Mouse (Mus musculus): ENCODE data around the gene Apela. TPM values are rescaled to one million over a fixed set of nuclear protein-coding genes. Genes with fewer than 3 reads are reported as not detected.
"Not testable (repeated sequence)": the region's sequence is repeated elsewhere in the genome, so short reads cannot be mapped to it uniquely, and the experiment has no call there.

The Apela gene
- polyA plus RNA-seq, 1 experiment from 2014 or later: 3.6 TPM

DNA sequence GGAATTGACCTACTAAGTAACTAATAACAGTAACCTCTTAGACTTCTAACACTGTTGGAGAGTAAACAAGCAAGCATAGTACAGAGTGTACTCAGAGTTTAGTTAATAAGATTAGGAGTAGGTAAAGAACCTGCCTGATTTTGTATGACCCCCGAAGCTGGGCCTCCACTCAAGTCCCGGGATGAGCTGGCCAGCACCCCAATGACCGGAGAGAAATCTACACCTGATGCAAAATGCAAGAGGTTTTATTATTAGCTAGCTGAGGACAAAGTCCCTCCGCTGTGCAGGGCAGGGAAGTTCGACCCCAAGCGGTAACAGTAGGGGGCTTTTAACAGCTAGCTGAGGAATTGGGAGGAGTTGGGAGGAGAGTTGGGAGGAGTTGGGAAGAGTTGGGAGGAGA, 29.5 kb downstream of the Apela start:
- H3K27ac ChIP-seq; H3K9me3 ChIP-seq; H3K36me3 ChIP-seq (replicated peaks); H3K9ac ChIP-seq; H3K4me1 ChIP-seq; H3K4me3 ChIP-seq (replicated peaks); H3K27me3 ChIP-seq; H3K4me2 ChIP-seq; ATAC-seq (ENCODE audit: low FRiP score): not testable (repeated sequence)
- WGBS: 78% methylated on average over 6 of the region's 6 CpGs

DNA sequence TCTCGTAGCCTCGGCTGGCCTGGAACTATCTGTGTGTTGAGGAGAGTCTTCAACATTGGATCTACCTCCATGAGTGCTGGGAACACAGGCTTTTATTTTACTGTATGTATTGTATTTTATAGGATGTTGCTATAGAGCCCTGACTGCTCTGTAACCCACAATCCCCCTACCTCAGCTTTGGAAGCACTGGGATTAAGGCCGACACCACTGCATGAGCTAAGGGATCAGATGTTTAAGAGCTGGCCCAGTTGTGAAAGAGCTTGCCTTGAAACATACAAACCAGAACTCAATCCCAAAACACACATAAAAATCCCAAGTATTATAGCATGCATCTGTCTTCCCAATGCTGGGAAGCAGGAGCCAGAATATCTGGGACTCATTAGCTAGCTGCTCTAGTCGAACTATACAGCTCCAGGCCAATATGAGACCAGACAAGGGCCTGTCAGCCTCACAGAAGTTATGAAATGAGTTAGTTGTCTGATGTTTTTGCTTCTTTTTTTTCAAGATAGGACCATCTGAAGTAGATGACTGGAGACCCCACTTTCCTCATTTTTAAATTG, 38.2 kb downstream of the Apela start:
- H3K4me2 ChIP-seq: no peak overlapping the region
- WGBS: 87% methylated on average over 4 of the region's 4 CpGs
- no peaks in the 10 kb centered on the region for H3K4me1 ChIP-seq
- no peak overlapping the region for H3K4me3 ChIP-seq (replicated peaks)
- no peak for ATAC-seq (ENCODE audit: low FRiP score)
- no peaks in the 10 kb centered on the region for H3K36me3 ChIP-seq (replicated peaks)
- H3K27me3 ChIP-seq: no peaks in the 10 kb centered on the region
- no peak overlapping the region for H3K27ac ChIP-seq
- no peak overlapping the region for H3K9ac ChIP-seq
- H3K9me3 ChIP-seq: no peaks in the 10 kb centered on the region

DNA sequence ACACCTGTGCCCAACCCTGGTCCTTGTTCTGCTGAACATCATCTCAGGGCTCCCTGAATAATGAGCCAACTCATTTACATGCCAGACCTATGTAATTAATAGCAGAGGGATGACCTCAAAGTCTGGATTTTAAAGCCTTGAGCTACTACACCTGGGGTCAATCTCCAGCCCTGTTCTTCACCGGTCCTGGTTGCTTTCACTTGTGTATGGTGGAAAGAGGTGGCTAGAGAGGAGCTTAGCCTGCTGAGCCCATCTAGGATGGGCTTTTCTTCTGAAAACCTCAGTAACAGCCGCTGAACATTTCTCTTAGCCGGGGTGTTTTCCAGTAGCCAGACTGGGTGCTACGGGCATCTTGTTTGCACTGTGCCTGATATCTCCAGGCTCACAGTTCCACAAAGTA, 49.4 kb downstream of the Apela start, which contains the start of gene Trim75:
Gene Trim75 (minus strand): TSS at position 101 of the 400 bp plus-strand sequence.
- H3K36me3 ChIP-seq (replicated peaks): no peaks in the 10 kb centered on the region
- H3K4me1 ChIP-seq: no peaks in the 10 kb centered on the region
- no peaks in the 10 kb centered on the region for H3K27me3 ChIP-seq
- ATAC-seq (ENCODE audit: low FRiP score): no peak
- H3K4me3 ChIP-seq (replicated peaks): no peak within 1 kb of the TSS
- H3K9me3 ChIP-seq: no peaks in the 10 kb centered on the region
- no peak within 1 kb of the TSS for H3K27ac ChIP-seq
- H3K4me2 ChIP-seq: no peak within 1 kb of the TSS
- H3K9ac ChIP-seq: no peak within 1 kb of the TSS
- 95% methylated on average over 4 of the region's 4 CpGs for WGBS

DNA sequence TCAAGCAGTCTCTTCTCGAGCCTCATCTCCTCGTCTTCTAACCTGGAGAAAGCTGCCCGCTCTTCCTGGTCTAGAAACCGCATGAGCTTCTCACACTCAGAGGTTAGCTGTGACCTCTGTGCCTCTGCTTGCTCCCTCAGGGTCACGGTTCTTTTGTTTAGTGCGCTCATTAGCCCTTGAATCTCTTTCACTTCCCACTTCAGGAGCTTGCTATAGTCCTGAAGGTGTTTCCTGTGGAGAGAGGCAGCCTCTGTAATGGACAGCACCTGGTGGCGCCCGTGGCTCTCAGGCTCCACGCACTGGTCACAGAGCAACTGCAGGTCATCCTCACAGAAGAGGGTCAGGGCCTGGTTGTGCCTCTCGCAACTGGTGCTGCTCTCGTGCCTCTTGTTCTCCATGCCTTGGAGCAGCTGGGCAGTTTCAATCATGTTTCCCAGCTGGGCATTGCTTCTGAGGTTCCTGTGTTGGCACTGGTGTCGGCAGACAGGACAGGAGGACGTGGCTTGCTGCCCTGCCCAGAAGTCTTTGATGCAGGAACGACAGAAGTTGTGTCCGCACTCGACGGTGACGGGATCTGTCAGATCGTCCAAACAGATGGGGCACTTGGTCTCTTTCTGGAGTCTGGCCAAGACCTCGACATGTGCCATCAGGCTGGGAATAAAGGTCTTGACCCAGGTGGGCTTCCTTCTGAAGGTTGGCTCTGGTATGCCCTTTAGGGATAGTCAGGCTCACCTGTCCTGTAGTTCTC, 53.8 kb downstream of the Apela start:
- Histone ChIP-seq H3K4me2 (no peak overlapping the region), H3K27me3 (no peaks in the 10 kb centered on the region), H3K9ac (no peak overlapping the region), H3K36me3 (replicated peaks) (no peaks in the 10 kb centered on the region), H3K27ac (no peak overlapping the region), H3K4me3 (replicated peaks) (no peak overlapping the region), H3K4me1 (no peaks in the 10 kb centered on the region), H3K9me3 (no peaks in the 10 kb centered on the region)
- ATAC-seq (ENCODE audit: low FRiP score): no peak
- 75% methylated on average over 20 of the region's 20 CpGs for WGBS

Other genes starting within 250 kb of the Apela start
- gene Klhl2, start 187.3 kb downstream of the Apela start, polyA plus RNA-seq (2016; fragmentation: Nextera tagmentation; extraction: Ambion mirVana): 22.1 and 28.9 TPM in 2 replicates
- gene Tmem192, start 90.2 kb downstream of the Apela start, polyA plus RNA-seq (2016; fragmentation: Nextera tagmentation; extraction: Ambion mirVana): 14.6 and 16.1 TPM in 2 replicates
- gene Trim75, start 49.5 kb downstream of the Apela start, polyA plus RNA-seq (2016; fragmentation: Nextera tagmentation; extraction: Ambion mirVana): not detected in 2 replicates
- 0.09 and 0.13 TPM in 2 replicates for gene Trim61, start 18.8 kb downstream of the Apela start, polyA plus RNA-seq (2016; fragmentation: Nextera tagmentation; extraction: Ambion mirVana)
- not detected in 2 replicates for gene Trim60, start 18.8 kb downstream of the Apela start, polyA plus RNA-seq (2016; fragmentation: Nextera tagmentation; extraction: Ambion mirVana)
- not detected in 2 replicates for gene Gm10663, start 37.7 kb upstream of the Apela start, polyA plus RNA-seq (2016; fragmentation: Nextera tagmentation; extraction: Ambion mirVana)
- not detected in 2 replicates for gene BC030870, start 92.2 kb upstream of the Apela start, polyA plus RNA-seq (2016; fragmentation: Nextera tagmentation; extraction: Ambion mirVana)